Mouse (Mus musculus) layer of hippocampus, adult 8-10 months (tissue): ENCODE measurements at regions not wholly inside any gene's neighbourhood (a gene's known extent, or its start where the extent isn't known, plus 50 kb on each side); places are given as distances from the start of the nearest gene placed in this dataset.
A peak's percentile ranks its signal among the peaks of the same experiment; 100 is the strongest.

Experiments used
- DNase-seq, 2 experiments: peaks; one replicate each; pipeline ENCODE4 v3.0.0; 2022; ENCODE audit warnings: low spot score in 2 of 2

GRCm38 (mm10) chr1:105206216-105206615 lies 150.3 kb downstream of the Rnf152 start:
- no peak for DNase-seq

GRCm38 (mm10) chr1:105199305-105199704 lies 157.2 kb downstream of the Rnf152 start:
- DNase-seq: no peak

GRCm38 (mm10) chr1:105191126-105191525 lies 165.4 kb downstream of the Rnf152 start:
- DNase-seq: no peak

GRCm38 (mm10) chr1:105188920-105189266 lies 167.6 kb downstream of the Rnf152 start:
- no peak for DNase-seq

GRCm38 (mm10) chr1:105188210-105188919 lies 168.1 kb downstream of the Rnf152 start:
- no peak for DNase-seq

- no peak for DNase-seq
Observed at GRCm38 (mm10) chr1:105184470-105184869, 172.0 kb downstream of the Rnf152 start.

GRCm38 (mm10) chr1:105179371-105179823 lies 177.1 kb downstream of the Rnf152 start:
- no peak for DNase-seq

- no peak for DNase-seq
Observed at GRCm38 (mm10) chr1:105178773-105179172, 177.7 kb downstream of the Rnf152 start.

GRCm38 (mm10) chr1:105177938-105178337 lies 178.6 kb downstream of the Rnf152 start:
- DNase-seq: peak; percentile 7 to 8

- no peak for DNase-seq
Observed at GRCm38 (mm10) chr1:105177015-105177762, 179.3 kb downstream of the Rnf152 start.

GRCm38 (mm10) chr1:105170979-105171378 lies 185.5 kb downstream of the Rnf152 start:
- DNase-seq: no peak

GRCm38 (mm10) chr1:105170114-105170506 lies 186.4 kb downstream of the Rnf152 start:
- DNase-seq: no peak

GRCm38 (mm10) chr1:105169455-105170113 lies 186.9 kb downstream of the Rnf152 start:
- no peak for DNase-seq

- no peak for DNase-seq
Observed at GRCm38 (mm10) chr1:105168808-105169207, 187.7 kb downstream of the Rnf152 start.

GRCm38 (mm10) chr1:105157459-105158124 lies 198.9 kb downstream of the Rnf152 start:
- DNase-seq: no peak

- DNase-seq: no peak
Observed at GRCm38 (mm10) chr1:105152175-105152828, 204.2 kb downstream of the Rnf152 start.

GRCm38 (mm10) chr1:105151466-105151846 lies 205.1 kb downstream of the Rnf152 start:
- DNase-seq: no peak

- no peak for DNase-seq
Observed at GRCm38 (mm10) chr1:105150624-105151465, 205.7 kb downstream of the Rnf152 start.

- DNase-seq: no peak
Observed at GRCm38 (mm10) chr1:105148792-105149191, 207.7 kb downstream of the Rnf152 start.

- no peak for DNase-seq
Observed at GRCm38 (mm10) chr1:105148048-105148447, 208.5 kb downstream of the Rnf152 start.
